Mouse (Mus musculus) urinary bladder, postnatal 10 days (tissue): ENCODE measurements around the gene Gm42372.
"Not testable (repeated sequence)": the region's sequence is repeated elsewhere in the genome, so short reads cannot be mapped to it uniquely, and the experiment has no call there.

Experiments used
- DNase-seq: peaks from one replicate; pipeline ENCODE4 v3.0.0; 2022; ENCODE audit warnings: low spot score

Gene Gm42372

DNA sequence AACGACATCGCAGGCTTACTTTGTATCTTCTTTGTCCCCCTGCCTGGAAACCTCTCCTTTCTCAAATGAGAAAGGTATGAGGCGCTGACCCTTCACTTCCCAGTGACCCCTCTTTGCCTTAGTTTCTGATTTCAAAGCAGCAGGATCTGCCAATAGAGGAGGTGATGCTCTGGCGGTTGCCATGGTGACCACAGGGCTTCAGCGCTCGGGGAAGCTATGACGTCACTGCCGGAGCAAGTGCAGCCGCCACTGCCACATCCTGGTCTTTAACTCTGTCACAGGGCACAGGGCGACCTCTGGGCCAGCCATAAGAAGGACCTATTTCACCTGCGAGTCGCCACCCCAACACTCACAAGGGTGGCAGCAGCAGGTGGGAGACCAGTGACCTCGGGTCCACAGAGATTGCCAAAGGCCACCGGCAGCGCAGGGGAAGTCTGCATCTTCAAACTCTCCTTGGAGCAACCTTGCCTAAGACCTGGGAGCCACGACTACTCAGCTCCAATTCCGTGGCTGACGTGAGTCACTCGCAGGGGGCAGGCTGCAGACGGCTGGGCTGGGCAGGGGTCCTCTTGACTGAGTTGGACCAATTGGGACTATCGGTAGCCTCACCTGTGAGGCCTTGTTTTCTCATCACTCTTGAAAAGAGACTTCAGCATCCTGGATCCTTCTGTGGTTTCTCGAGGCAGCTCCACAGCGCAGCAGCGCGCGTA is at the start of gene Gm42372:
Gm42372 (plus strand) TSS at position 228 of the 710 bp plus-strand sequence.
- DNase-seq = no peak

DNA sequence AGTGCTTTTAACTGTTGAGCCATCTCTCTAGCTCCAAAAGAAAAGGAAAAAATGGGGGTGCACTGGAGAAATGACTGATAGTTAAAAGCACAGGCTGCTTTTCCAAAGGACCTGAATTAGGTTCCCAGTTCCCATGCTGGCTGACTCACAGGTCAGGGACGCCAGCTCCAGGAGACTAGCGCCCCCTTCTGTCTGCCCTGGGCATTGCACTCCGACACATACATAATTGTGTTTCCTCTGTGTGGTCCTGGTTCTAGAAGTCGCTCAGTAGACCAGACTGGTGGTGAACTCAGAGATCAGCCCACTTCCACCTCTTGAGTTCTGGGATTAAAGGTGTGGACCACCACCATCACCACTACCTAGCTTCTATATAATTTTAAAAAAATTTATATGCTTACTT is 45.6 kb upstream of the Gm42372 start:
- no peak for DNase-seq

DNA sequence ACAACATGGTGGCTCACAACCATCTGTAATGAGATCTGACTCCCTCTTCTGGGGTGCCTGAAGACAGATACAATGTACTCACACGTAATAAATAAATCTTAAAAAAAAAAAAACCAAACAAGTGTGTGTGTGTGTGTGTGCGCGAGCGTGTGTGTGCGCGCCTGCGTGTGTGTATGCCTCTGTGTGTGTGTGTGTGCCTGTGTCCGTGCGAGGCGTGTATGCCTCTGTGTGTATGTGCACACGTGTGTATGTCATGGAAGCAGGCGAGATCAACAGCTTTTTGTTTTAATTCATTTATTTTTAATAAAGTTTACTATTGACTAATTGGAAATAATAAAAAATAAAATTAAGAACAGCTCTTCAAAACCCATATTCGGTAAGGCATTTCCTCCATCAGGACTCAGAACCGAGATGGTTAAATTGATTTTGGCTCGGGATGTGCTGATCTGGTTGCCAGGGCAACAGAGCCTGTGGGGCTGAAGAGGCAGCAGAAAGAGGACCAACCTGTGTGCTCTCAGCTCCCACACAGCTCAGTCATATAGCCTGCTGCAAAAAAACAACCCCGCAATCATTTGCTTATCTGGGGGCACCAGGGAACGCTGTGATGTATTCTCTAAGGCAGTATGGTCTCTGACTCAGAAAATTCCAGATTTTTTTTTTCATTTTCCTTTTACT is 44.6 kb upstream of the Gm42372 start:
- no peak for DNase-seq

DNA sequence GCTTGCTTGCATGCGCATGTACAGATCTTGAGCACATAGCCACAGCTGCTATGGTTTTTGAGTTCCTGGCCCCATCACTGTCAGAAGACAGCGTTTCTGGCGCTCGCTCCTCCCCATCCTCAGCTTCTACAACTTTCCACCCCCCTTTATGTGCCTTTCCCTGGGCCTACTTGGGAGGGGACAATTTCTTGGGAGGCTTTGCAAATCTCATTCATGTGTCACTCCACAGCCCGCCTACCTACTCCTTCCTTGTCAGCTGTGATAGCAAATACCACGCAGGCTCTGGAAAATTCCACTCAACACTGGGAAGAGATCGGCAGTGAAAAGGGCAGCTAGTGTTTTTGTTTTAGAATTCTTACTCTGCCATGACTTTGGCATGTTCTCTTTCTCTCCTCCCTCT is 42.6 kb upstream of the Gm42372 start:
- no peak for DNase-seq

DNA sequence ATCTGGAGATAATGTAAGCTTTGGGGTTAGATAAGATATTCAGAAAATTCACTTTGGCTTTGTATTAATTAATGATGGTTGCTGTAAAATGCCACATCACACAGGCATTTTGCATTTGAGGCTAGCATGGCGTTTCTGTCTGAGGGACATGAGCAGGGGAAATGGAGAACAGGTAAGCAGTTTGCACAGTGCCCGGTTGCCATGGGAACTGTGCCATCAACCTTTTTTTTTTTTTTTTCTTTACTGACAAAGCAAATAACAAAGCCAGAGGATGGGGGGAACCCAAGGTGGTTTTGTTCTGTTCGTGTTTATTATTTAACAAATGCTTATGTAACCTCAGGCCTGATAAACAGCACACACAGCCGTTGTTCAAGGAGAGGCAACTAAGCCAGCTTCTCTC is 40.0 kb upstream of the Gm42372 start:
- no peak for DNase-seq

DNA sequence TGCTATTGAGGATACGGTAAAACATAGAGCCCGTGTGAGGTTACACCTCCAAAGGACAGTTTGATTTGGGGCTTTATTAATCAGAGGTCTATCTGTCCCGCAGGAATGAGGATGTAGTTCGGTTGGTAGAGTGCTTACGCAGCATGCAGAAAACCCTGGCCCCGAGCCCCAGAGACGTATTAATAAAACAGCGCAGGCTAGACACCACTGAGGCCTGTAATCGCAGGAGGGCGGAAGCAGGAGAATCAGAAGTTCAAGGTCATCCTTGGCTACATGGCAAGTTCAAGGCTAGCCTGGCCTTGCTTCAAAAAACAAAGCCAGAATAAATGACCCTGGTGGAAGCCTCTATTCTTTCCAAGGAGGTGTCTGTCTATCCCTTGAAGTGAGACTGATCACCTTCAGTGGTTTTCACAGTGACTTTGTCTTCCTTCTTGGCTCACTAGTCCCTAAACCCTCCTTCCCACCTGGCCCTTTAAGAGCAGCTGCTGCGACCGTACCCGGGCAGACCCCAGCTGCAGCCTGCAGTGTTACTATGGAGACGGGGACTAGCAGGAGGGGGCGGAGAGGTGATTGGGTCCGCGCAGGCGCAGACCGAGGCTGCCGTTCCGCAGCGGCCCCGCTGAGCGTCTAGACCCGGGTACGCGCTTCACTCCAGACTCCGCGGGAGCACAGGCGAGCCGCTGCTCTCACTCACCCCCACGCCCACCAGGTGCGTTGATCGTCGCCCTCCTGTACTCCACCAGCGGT is 38.7 kb upstream of the Gm42372 start, which contains the start of gene Pnmal2:
Pnmal2 (plus strand) TSS at position 622 of the 747 bp plus-strand sequence.
- DNase-seq = peak; percentile 32

DNA sequence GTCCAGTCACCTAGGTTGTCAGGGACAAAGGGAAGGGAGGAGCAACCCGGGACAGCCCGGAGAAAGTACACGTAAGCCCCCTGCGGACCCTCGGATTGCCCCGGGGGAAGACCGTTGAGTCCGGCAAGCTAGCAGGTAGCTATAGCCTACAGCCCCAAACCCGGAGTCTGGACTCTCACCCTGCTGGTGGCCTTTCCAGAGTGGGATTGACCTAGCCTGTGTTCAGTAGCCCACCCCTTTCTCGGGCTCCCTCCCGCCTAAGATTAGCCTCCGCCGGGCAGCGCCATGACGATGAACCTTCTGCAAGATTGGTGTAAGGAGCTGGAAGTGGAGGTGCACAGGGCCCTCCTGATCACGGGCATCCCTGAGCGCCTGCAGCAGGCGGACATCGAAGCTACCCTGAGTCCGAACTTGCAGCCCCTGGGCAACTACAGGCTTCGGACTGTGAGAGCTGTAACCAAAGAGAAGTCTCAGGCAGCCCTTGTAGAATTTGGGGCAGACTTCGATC is 38.0 kb upstream of the Gm42372 start:
- DNase-seq = no peak

DNA sequence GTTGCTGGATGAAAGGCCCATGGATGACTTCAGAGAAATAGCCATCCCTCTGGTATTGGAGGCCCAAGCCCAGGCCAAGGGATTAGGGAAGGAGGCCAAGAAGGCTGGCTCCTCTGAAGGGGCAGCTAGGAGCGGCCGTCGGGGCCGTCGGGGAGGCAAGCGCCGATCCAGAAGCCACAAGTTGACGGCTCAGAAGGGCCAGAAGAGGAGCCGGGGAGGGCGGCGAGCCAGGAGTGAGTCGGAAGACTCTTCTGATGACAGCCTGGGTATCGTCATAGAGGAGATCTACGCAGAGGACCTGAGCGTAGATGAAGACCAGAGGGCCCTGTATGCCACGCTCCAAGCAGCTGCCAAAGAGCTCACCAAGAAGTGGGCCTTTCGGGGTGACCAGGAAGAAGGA is 37.5 kb upstream of the Gm42372 start:
- DNase-seq = no peak

DNA sequence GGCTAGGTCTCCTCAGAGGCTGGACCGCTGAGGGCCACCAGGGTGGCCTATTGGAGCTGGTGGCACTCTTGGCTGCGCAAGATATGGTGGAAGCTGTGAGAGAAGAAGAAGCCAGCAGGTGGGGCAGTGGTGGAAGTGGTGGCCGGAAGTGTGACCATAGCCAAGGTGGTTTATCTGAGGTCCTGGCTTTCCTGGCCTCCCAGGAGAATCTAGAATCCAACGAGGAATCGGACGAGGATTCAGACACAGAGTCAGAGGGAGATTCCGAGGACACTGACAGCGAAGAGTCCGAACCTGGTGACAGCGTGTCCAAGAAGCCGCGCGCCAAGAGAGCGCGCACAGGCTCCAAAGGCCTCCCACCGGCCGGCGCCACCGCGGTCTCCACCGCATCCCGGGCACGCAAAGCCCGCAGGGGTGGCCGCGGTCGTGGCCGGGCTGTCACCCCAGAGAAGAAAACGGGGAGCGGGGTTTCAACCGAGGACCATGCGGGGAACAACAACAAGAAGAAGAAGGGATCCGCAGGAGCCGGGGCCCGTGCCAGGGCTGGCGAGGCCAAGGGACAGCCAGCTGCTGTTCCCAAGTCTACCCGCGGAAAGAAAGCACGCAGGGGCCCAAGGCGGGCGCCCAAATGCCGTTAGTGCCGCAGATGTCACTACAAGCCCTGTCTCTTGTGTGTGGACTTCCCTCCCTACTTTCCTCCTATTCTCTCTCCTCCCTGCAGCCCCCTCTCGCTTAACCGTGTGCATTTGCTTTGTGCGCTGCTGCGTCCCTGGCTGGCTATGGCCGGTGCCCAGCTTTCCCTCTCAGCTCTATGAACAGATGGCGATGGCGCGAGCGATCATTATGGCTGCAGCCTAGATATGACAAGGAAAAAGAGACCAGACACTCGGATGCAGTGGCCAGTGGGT is 36.2 kb upstream of the Gm42372 start:
- no peak for DNase-seq

DNA sequence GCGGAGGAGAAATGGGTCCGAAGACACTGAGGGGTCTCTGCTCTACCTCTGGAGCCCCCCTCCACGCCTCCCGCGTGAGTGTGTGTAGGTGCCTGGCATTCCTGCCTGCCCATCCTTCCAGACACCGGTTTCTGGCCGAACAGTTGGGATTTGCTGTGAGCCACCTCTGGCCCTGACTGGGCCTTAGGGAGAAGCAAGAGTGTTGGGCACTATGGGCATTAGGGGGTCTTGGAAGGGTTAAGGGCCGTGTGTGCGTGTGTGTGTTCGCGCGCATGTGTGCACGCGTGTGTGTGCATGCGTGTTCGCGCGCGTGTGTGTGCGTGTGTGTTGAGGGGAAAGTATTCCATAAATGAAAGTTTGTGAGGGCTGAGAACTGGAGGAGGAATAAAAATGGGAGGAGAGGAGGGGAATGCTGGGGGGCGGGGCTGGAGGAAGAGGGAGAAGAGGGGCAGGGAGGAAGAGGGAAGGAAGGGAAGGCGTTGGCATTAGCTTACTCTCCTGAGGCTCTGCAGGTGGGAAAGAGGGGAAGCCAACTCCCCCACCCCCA is 35.5 kb upstream of the Gm42372 start:
- no peak for DNase-seq

DNA sequence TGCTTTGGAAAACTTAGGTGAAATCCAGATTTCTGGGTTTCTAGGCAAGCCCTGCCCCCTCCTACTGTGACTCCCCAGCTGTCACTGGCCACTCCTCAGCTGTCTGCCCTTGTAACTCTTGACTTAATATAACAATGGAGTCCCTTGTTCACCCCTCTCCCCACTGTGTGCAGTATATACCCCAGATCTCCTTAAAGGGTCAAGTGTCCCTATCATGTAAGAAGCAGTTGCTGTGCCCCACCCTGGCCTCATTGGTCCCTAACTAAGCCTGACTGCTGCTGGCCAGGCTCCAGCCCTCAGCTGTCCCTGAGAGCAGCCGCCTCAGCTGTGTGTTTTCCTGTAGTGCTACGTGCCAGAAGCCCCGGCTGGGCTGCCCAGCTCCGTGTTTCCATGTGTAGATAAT is 34.9 kb upstream of the Gm42372 start:
- DNase-seq = no peak

DNA sequence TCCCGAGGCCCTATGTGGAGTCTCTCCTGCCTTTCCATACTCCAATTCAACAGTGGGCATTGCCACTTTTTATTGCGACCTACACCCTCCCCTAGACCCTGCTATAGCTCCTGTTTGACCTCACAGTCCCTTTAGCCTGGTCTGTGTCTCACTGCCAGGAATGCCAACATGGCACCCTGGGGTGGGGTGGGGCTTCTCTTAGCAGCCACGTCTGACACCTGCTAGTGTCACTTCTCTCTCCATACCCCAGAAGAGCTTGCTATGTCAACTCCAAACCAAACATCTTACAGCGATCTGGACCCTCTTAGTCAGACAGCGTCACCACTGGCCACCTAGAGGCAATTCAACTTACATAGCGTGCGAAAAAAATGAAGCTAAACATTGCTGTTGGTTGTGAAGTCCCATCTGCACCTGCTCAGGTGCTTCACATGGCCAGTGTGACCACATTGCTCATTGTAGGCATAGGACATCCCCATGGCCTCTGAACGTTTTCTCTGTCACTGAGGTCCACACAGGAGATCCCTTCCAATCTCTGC is 33.9 kb upstream of the Gm42372 start:
- DNase-seq = no peak

DNA sequence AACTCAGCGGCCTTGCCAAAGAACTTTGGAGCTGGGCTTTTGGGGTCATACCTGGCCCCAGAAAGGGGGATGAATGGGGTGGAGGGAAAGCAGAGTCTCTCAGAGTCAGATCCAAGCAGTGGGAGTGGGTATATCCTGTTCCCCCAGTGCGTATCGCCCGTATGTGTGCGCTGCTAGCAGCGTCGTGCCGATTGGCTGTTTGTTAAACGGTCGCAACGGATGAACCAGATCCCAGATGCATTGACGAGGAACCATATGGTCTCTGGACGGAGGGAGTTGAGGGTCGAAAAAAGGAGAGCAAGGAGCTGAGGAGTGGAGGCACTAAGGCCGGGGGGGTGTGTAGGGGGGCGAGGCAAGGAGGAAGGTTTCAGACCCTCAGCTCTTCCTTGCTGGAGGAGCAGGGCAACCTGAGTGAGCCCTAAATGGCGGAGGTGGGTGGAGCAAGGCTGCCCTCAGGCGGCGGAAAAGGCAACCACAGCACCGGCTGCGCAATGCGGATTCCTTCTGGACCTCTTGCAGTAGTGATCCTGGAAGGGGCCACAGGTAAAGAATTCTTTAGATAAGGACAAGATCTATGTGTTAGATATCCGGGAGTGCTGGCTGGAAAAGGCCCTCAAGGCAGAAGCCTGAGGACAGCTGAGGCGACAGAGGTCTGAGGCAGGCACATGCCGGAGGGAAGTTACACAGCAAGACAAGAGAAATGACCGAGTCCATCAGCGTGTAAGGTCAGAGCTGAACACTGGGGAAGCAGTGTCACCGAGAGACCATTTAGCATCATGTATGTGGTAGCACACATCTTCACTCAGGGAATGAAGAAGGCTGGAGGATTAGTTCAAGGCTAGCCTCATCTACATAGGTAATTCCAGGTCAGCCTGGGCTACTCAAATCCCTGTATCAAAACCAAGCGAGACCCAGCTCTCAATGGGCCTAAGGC is 32.7 kb upstream of the Gm42372 start:
- no peak for DNase-seq

DNA sequence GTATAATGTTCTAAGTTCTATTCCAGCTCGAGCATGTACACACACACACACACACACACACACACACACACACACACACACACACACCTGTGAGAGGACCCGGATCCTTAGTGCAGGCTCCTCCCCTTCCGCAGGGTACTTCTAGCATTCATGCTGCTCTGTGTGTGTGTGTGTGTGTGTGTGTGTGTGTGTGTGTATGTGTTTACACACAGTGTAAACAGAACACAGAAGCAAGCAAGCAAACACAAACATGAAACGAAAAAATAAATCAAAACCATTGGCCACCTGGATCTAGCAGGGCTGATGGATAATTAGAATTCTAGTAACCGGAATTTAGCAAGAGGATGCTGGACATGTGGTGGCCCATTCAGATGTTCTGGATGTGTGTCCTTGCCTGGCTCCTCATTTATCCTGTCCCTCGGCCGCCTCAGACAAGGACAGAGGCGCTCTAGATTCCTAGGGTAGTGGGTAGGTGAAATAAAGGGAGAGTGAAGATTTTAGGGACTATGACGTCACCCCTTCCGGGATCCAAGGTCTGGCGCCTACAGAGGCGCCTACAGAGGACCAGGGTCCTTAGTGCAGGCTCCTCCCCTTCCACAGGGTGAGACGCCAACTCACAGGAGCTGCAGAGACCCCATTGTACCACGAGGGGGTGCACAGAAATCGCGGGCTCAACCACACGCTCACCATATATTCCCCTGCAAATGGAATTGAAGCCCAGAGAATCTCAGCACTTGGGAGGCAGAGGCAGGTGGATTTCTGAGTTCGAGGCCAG is 31.8 kb upstream of the Gm42372 start:
- DNase-seq = no peak

DNA sequence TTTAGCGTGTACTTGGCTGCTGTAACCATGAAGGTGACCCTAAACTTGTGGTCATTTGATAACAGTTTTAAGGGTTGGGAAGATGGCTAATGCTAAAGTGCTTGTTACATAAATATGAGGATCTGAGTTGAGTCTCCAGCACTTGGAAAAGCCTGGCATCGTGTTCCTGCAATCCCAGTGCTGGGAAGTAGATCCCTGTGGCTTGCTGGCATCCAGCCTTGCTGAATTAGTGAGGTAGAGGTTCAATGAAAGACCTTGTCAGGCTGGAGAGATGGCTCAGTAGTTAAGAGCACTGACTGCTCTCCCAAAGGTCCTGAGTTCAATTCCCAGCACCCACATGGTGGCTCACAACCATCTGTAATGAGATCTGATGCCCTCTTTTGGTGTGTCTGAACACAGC is 29.1 kb upstream of the Gm42372 start:
- DNase-seq = not testable (repeated sequence)

DNA sequence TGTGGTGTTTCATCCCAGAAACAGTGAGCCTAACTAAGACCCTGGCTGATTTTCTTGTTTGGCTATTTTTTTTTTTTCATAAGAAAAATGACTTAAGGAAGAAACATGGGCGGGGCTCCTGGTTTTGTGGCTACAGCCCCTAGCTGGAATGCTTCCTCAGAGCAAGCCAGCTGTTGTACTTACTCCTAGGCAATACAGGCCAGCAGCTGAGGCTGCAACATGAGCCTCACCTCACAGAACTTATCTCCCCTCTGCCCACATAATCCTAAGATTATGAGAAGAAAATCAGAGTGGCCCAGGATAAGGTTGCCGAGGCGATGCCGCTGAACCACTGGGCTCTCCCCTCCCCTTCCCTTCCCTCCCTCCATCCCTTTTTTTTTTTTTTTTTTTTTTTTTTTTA is 27.2 kb upstream of the Gm42372 start:
- no peak for DNase-seq

DNA sequence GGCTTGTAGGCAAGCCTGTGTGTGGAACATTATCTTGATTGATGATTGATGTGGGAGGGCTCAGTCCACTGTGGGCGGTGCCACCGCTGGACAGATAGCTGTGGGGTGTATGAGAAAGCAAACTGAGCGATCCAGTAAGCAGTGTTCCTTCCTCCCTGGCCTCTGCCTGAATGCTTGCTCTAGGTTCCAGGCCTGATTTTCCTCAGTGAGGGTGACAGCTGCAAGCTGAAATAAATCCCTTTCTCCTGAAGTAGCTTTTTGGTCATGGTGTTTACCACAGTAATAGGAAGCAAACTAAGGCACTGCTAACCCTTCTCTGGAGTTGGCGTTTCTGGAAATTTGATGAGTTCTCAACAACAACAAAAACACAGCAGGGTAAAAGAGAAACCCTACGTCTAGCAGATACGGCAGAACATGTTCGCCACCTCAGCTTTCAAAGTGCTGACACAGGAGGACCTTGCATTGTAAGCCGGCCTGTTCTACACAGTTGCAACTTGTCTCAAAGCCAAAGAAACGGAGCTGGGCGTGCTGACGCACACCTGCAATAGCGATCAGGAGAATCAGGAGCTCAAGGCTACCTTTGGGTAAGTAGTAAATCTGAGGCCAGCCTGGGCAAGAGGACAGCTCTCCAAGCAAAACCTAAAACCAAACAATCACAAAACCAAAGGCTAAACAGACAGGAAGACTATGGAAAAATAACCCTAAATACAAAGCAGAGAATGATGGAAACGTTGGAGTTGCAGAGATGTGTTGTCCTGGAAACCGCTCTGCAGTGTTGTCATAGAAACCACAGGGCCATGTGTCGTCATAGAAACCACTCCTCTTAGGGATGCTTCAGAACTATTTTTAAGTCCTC is 26.2 kb upstream of the Gm42372 start:
- no peak for DNase-seq

DNA sequence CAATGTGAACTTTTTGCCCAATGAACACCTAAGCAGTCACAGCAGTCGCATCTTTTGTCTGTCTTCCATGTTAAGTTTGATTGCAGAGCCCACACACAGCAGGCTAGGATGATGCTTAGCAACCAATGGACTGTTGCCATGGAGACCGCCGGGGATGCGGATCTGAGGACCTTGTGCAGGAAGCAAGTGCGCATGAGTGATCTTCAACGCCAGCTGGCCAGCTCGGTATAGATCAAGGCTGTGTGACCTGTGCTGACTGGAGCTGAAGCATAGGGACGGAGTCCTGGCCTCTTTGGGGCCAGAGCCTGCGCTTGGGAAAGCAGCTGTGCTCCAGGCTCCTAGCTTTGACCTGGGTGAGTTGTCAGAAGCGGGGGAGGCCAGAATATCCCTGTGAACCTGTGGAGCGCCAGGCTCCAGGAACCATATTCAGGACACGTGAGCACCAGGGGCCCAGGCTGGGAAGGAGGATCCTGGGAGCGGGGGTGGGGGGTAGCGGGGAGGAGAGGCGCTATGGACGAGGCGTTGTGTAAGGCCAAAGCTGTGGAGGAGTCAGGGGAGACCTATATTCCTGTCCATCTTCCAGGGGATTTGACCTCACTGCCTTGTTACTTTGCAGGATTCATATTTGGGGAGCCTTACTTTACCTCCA is 23.2 kb upstream of the Gm42372 start, which contains the start of gene Pnmal1:
Pnmal1 (plus strand) TSS at position 141 of the 649 bp plus-strand sequence.
- no peak for DNase-seq
